Mouse (Mus musculus) heart, postnatal 0 days (tissue): Measurements from ENCODE around the gene Ccsap. TPM values are rescaled to one million over a fixed set of nuclear protein-coding genes. Genes with fewer than 3 reads are reported as not detected.

Source experiments
- ATAC-seq: fragments of 200-750 bp; cut with Nextera tagmentation; 2 replicates; pipeline ENCODE4 v1.8.0; 2017; ENCODE audit warnings: low read depth, moderate number of reproducible peaks, moderate library complexity; ENCODE audit not compliant: insufficient read depth
- DNase-seq: peaks from one replicate; pipeline ENCODE4 v3.0.0-alpha.2; 2016; ENCODE audit warnings: low spot score
- H3K27ac ChIP-seq: fragments of 300-500 bp; sonication (generic); 2 replicates; pipeline ENCODE4 v1.5.1; 2014; ENCODE audit warnings: low read depth, mild to moderate bottlenecking
- H3K27me3 ChIP-seq: fragments of 300-500 bp; sonication (generic); 2 replicates; pipeline ENCODE4 v1.6.1; 2014; ENCODE audit warnings: low read length, mixed read lengths; ENCODE audit not compliant: control insufficient read depth, insufficient read depth
- H3K36me3 ChIP-seq: fragments of 300-500 bp; sonication (generic); replicated peaks from 2 replicates; pipeline ENCODE4 v1.6.1; 2014; ENCODE audit warnings: low read length, mixed read lengths; ENCODE audit not compliant: control insufficient read depth, insufficient read depth
- H3K4me1 ChIP-seq: fragments of 300-500 bp; sonication (generic); 2 replicates; pipeline ENCODE4 v1.6.1; 2014; ENCODE audit warnings: antibody characterized with exemption; ENCODE audit not compliant: control insufficient read depth, insufficient read depth
- H3K4me2 ChIP-seq: fragments of 300-500 bp; sonication (generic); 2 replicates; pipeline ENCODE4 v1.6.1; 2014; ENCODE audit warnings: low read depth, mild to moderate bottlenecking, low read length, moderate library complexity
- H3K4me3 ChIP-seq: fragments of 300-500 bp; sonication (generic); 2 replicates; pipeline ENCODE4 v1.5.1; 2014; ENCODE audit warnings: low read depth, low read length
- H3K9ac ChIP-seq: fragments of 300-500 bp; sonication (generic); replicated peaks from 2 replicates; pipeline ENCODE4 v1.6.1; 2014; ENCODE audit warnings: low read depth, low read length, mixed read lengths
- H3K9me3 ChIP-seq: fragments of 300-500 bp; sonication (generic); replicated peaks from 2 replicates; pipeline ENCODE4 v1.6.1; 2016; ENCODE audit warnings: low read length; ENCODE audit not compliant: control insufficient read depth
- CTCF ChIP-seq: IDR thresholded peaks from 2 replicates; pipeline ENCODE4 v1.5.1; 2016; ENCODE audit warnings: antibody characterized with exemption, control low read depth, low read depth
- EP300 ChIP-seq: IDR thresholded peaks from 2 replicates; pipeline ENCODE4 v1.6.1; 2016; ENCODE audit warnings: antibody characterized with exemption, low read depth
- WGBS: fragments of 180-500 bp; shearing (Covaris S2); extraction: QIAGEN DNeasy Blood & Tissue Kit; methylation state at CpG from one replicate; pipeline ENCODE4 v1.1.7; 2014; 5-methylcytosine and 5-hydroxymethylcytosine counted together
- polyA plus RNA-seq: library from polyadenylated mRNA; unstranded; fragments of >200 nt; fragmentation: Nextera tagmentation; extraction: Ambion mirVana; gene quantifications from 2 replicates; pipeline ENCODE4 v1.2.1, GENCODE M21; 2015
- total RNA-seq: library from RNA; depleted of rRNA; stranded (reverse); fragments of >200 nt; gene quantifications from 2 replicates; pipeline ENCODE4 v1.2.3, GENCODE M21; 2014; ENCODE audit warnings: low replicate concordance

The Ccsap gene
- total and polyA plus RNA-seq, 2 experiments from 2014 or later: 1.2 to 5.1 TPM

DNA sequence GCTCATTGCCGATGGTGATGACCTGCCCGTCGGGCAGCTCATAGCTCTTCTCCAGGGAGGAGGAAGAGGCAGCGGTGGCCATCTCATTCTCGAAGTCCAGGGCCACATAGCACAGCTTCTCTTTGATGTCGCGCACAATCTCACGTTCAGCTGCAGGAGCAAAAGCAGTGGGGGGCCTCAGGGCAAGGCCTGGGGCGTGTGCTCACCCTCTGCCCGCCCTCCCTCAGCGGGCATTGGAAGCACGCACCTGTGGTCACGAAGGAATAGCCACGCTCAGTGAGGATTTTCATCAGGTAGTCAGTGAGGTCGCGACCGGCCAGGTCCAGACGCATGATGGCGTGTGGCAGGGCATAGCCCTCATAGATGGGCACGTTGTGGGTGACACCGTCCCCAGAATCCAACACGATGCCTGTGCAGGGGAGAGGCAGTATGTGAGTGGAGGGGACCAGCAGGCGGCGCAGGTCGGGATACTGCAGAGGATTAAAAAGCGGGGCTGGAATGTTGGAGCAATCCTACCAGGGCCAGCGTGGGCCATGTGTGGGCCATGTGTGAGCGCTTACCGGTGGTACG is 32.7 kb upstream of the Ccsap start:
- H3K4me3 ChIP-seq: no peak overlapping the region
- ATAC-seq: no peak

DNA sequence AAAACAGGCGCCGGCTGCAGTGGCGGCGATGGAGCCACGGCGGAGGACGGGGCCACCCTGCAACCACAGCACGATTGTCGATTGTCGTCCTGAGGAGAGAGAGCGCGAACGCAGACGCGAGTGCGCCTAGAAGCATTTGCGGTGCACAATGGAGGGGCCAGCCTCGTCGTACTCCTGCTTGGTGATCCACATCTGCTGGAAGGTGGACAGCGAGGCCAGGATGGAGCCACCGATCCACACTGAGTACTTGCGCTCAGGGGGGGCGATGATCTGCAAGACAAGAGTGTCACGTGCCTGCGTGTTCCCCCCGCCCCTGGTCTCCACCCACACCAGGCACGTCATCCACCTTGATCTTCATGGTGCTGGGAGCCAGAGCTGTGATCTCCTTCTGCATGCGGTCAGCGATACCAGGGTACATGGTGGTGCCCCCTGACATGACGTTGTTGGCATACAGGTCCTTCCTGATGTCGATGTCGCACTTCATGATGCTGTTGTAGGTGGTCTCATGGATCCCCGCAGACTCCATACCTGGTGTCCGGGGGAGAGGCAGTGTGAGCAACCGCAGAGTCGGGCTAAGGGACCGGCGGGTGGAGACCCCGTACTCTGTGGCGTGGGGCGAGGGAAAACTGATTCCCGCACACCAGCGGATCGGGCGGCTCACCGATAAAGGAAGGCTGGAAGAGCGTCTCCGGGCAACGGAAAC is 32.0 kb upstream of the Ccsap start:
- DNase-seq: no peak

More for the DNA sequence above, 32.7 kb upstream of the Ccsap start:
- Histone ChIP-seq H3K9ac (no peak overlapping the region), H3K27me3 (peaks cover 44% of the 10 kb centered on the region), H3K4me1 (no peaks in the 10 kb centered on the region), H3K27ac (no peak overlapping the region), H3K9me3 (no peaks in the 10 kb centered on the region), H3K4me2 (no peak overlapping the region), H3K36me3 (no peaks in the 10 kb centered on the region)
- 22% methylated on average over 30 of the region's 30 CpGs for WGBS
- DNase-seq: no peak
- TF ChIP-seq CTCF (no peak), EP300 (no peak)

GRCm38 (mm10) chr8:123891271-123891670 is 31.3 kb upstream of the Ccsap start:
- Histone ChIP-seq H3K9me3 (no peaks in the 10 kb centered on the region), H3K27me3 (peaks cover 41% of the 10 kb centered on the region), H3K4me3 (no peak overlapping the region), H3K36me3 (no peaks in the 10 kb centered on the region), H3K4me1 (no peaks in the 10 kb centered on the region), H3K27ac (no peak overlapping the region), H3K9ac (no peak overlapping the region), H3K4me2 (no peak overlapping the region)
- ATAC-seq (no peak), DNase-seq (peak; percentile 46)
- 2% methylated on average over 11 of the region's 11 CpGs for WGBS
- no peak for TF ChIP-seq EP300
- TF ChIP-seq CTCF: no peak

More for the DNA sequence above, 32.0 kb upstream of the Ccsap start:
- no peaks in the 10 kb centered on the region for H3K36me3 ChIP-seq
- ATAC-seq: no peak
- 9% methylated on average over 49 of the region's 49 CpGs for WGBS
- TF ChIP-seq CTCF: no peak
- no peak for TF ChIP-seq EP300
- H3K4me3 ChIP-seq: peak overlapping the region; percentile 5; the same call in 1 of the 2 replicates
- peaks cover 43% of the 10 kb centered on the region for H3K27me3 ChIP-seq
- H3K9ac ChIP-seq: no peak overlapping the region
- H3K9me3 ChIP-seq: no peaks in the 10 kb centered on the region
- H3K4me2 ChIP-seq: no peak overlapping the region
- no peaks in the 10 kb centered on the region for H3K4me1 ChIP-seq
- no peak overlapping the region for H3K27ac ChIP-seq

GRCm38 (mm10) chr8:123889797-123890196 is 29.8 kb upstream of the Ccsap start:
- H3K4me1 ChIP-seq: peaks cover under 1% of the 10 kb centered on the region; the same call in 1 of the 2 replicates
- no peak for DNase-seq
- H3K4me3 ChIP-seq: no peak overlapping the region
- no peak for TF ChIP-seq CTCF
- TF ChIP-seq EP300: no peak
- no peak overlapping the region for H3K27ac ChIP-seq
- no peak overlapping the region for H3K9ac ChIP-seq
- no peaks in the 10 kb centered on the region for H3K9me3 ChIP-seq
- H3K36me3 ChIP-seq: no peaks in the 10 kb centered on the region
- 58% methylated on average over 4 of the region's 4 CpGs for WGBS
- no peak for ATAC-seq
- no peak overlapping the region for H3K4me2 ChIP-seq
- H3K27me3 ChIP-seq: peaks cover 38% of the 10 kb centered on the region

GRCm38 (mm10) chr8:123887956-123888355 is 27.9 kb upstream of the Ccsap start:
- Histone ChIP-seq H3K4me2 (no peak overlapping the region), H3K27ac (no peak overlapping the region), H3K27me3 (peaks cover 21% of the 10 kb centered on the region), H3K4me3 (no peak overlapping the region), H3K9ac (no peak overlapping the region), H3K9me3 (no peaks in the 10 kb centered on the region), H3K4me1 (peaks cover 7% of the 10 kb centered on the region; the same call in 1 of the 2 replicates), H3K36me3 (no peaks in the 10 kb centered on the region)
- ATAC-seq: no peak
- WGBS: 79% methylated on average over 2 of the region's 2 CpGs
- DNase-seq: no peak
- TF ChIP-seq CTCF (no peak), EP300 (no peak)
